Mouse (Mus musculus): ENCODE results near the gene Sync. TPM values are rescaled to one million over a fixed set of nuclear protein-coding genes. Genes with fewer than 3 reads are reported as not detected.

The Sync gene
- polyA plus RNA-seq, 1 experiment from 2014 or later = 0.18 TPM

DNA sequence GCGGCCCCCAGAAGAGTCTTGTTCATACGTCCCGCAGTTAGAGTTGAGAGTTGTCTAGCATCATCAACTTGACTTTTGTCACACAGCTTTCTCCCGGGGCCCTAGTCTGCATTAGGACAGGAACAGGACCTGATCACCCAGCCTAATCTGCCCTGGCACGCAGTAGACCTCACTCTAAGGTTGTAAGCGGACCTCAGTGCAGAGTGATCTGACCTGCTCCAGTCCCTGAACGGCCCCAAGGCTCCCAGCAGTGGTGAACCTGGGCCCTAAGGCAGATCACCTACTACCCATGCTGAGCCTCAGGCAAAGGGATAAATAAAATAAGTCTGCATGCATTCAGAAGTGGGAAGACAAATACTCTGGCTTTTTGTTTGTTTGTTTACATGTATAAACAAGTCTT, 38.1 kb upstream of the Sync start:
- 22% methylated on average over 7 of the region's 7 CpGs for WGBS
- H3K4me2 ChIP-seq = no peak overlapping the region
- H3K27me3 ChIP-seq = peaks cover 64% of the 10 kb centered on the region
- no peak for ATAC-seq
- peaks cover 27% of the 10 kb centered on the region for H3K4me1 ChIP-seq
- H3K4me3 ChIP-seq = no peak overlapping the region
- no peaks in the 10 kb centered on the region for H3K9me3 ChIP-seq (replicated peaks)
- H3K9ac ChIP-seq = no peak overlapping the region
- H3K27ac ChIP-seq = no peak overlapping the region
- H3K36me3 ChIP-seq (ENCODE audit: poor library complexity, severe bottlenecking) = no peaks in the 10 kb centered on the region

DNA sequence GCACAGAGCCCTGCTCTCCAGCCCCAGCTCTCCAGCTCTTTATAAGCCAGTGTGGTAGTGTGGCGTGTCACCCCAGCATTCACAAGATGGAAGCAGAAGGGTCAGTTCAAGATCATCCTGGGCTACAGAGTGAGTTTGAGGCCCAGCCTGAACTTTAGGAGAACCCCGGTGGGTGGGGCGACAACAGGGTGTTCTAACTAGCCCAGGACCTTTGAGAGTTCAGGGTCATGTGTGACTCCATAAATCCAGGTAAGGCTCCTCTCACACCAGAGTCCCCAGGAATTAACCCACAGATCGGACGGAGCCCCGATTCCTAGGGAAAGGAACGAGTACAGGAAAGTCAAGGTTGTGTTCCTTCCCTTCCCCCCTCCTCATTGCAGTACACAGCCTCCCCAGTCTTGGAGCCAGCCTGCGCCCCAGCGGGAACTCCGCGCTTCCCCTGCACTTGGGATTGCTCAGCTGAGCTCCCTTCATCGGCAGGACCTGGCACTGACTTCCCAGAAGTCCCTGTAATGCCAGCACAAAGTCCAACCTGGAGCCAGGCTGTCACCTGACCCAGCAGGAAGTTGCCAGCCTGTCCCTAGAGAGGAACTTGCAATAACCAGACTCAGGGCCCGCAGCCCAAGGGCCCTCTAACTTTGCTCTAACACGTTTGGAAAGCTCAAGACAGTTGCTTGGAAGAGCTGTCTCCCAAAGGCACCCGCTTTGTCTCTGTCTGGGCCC, 36.5 kb upstream of the Sync start:
- Histone ChIP-seq H3K27ac (no peak overlapping the region), H3K36me3 (ENCODE audit: poor library complexity, severe bottlenecking) (no peaks in the 10 kb centered on the region), H3K4me3 (no peak overlapping the region), H3K4me1 (peaks cover 27% of the 10 kb centered on the region), H3K4me2 (peak overlapping the region; percentile 40), H3K9me3 (replicated peaks) (no peaks in the 10 kb centered on the region), H3K27me3 (peaks cover 53% of the 10 kb centered on the region), H3K9ac (peak overlapping the region; percentile 22; the same call in 1 of the 2 replicates)
- no peak for ATAC-seq
- 15% methylated on average over 15 of the region's 15 CpGs for WGBS

DNA sequence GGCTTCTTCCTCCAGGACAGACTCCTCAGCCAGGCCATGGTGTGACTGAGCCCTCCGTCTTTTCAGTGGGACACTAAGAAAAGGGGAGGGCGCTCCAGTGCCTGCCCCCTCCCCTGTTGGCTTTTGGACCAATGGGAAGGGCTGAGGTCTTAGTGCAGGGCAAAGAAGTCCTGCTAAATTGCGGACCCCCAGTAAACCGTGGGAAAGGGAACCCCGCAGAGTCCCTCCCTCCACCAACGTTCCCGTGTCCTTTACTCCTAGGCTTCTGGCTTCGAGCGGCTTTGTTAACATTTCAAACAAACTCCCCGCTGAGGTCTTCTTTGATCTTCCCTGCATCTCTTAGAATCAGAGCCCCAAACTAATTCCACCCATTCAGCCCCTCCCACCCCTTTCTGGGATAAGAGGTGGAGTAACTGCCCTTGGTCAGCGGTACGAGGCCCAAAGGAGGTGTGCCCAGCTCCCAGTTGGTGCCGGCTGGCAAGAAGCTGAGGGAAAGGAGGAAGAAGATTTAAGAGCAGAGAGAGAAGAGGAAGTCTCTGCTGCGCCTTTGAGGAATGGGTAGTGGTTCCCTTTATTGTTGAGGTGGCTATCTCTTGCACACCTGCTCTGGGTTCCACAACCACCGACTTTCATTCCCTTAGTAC, 35.8 kb upstream of the Sync start:
- Histone ChIP-seq H3K4me2 (peak overlapping the region; percentile 40), H3K36me3 (ENCODE audit: poor library complexity, severe bottlenecking) (no peaks in the 10 kb centered on the region), H3K9me3 (replicated peaks) (no peaks in the 10 kb centered on the region), H3K4me3 (no peak overlapping the region), H3K27ac (no peak overlapping the region), H3K4me1 (peaks cover 32% of the 10 kb centered on the region), H3K27me3 (peaks cover 47% of the 10 kb centered on the region), H3K9ac (0 out of 2 replicates have a peak overlapping the region, but pooled peaks have one; percentile 22)
- ATAC-seq = peak; percentile 21; the same call in 1 of the 2 replicates
- WGBS = 1% methylated on average over 15 of the region's 15 CpGs

DNA sequence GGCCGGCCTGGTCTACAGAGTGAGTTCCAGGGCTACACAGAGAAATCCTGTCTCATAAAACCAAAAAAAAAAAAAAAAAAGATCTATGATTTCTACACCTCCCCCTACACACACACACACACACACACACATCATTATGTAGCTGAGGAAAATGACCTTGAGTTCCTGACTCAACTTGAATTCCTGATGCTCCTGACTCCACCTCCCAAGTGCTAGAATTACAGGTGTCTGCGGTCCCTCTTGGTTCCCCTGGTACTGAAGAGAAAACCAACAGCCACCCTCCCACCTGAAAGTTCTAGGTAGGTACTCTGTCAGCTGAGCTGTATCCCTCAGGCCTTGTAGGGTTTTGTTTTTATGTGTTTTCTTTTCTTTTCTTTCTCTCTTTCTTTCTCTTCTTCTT, 34.9 kb upstream of the Sync start:
- H3K4me1 ChIP-seq = peaks cover 35% of the 10 kb centered on the region
- no peak for ATAC-seq
- no peaks in the 10 kb centered on the region for H3K36me3 ChIP-seq (ENCODE audit: poor library complexity, severe bottlenecking)
- peaks cover 38% of the 10 kb centered on the region for H3K27me3 ChIP-seq
- no peak overlapping the region for H3K27ac ChIP-seq
- H3K4me2 ChIP-seq = no peak overlapping the region
- no peak overlapping the region for H3K9ac ChIP-seq
- 91% methylated on average over 2 of the region's 2 CpGs for WGBS
- H3K4me3 ChIP-seq = no peak overlapping the region
- no peaks in the 10 kb centered on the region for H3K9me3 ChIP-seq (replicated peaks)

DNA sequence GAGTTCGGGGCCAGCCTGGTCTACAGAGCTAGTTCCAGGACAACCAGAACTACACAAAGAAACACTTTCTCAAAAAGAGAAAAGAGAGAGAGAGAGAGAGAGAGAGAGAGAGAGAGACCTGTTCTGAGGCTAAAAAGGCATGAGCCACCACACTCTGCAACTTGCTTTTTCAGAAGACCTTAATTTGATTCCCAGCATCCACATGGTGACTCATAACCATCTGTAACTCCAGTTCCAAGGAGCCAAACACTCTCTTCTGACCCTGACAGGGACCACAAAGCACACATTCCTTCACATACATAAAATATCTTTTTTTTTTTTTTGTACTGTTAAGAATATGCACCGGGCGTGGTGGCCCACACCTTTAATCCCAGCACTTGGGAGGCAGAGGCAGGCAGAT, 32.8 kb upstream of the Sync start:
- no peaks in the 10 kb centered on the region for H3K36me3 ChIP-seq (ENCODE audit: poor library complexity, severe bottlenecking)
- H3K4me1 ChIP-seq = peaks cover 23% of the 10 kb centered on the region
- no peak overlapping the region for H3K9ac ChIP-seq
- H3K27me3 ChIP-seq = peaks cover 17% of the 10 kb centered on the region
- H3K4me3 ChIP-seq = no peak overlapping the region
- WGBS = 98% methylated on average over 3 of the region's 3 CpGs
- H3K4me2 ChIP-seq = no peak overlapping the region
- H3K27ac ChIP-seq = no peak overlapping the region
- no peaks in the 10 kb centered on the region for H3K9me3 ChIP-seq (replicated peaks)
- no peak for ATAC-seq

DNA sequence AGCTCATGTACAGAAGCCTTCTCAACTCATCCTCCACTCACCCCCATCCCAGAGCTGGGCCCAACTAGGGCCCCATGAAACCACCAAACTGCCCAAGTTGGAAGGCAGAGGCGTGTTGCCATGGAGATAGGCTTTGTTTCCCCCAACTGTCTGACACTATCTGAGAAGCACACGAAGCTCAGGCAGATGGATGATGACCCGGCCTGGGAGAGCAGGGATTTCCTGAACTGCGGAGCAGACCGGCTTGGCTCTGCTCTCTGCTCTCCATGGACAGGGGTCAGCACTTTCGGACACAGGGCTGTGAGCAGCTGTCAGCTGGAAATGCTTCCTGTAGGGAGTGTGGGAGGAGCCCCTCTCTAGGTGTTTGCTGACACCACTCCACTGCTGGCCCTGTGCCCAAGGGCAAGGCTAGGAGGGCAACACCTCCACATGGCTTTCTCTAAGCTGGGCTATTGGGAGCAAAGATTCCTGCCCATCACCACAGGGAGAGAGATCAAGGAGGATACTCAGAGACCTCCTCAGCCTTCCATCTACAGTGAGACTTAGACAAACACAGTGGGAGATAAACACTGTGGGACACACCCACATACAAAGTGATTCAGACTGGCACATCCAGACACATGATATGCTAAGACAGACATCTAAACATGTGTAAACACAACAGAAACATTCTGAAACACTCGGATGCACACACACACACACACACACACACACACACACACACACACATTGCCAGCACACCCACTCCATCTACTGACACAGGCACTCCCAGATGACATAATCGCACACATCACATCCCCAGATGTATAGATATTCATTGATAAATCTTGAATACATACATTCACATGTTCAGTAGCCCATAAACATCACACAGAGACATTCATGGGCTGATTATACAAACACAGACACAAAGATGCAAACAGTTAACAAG, 30.7 kb upstream of the Sync start:
- Histone ChIP-seq H3K4me1 (peaks cover 17% of the 10 kb centered on the region), H3K9me3 (replicated peaks) (no peaks in the 10 kb centered on the region), H3K4me2 (no peak overlapping the region), H3K36me3 (ENCODE audit: poor library complexity, severe bottlenecking) (no peaks in the 10 kb centered on the region), H3K9ac (no peak overlapping the region), H3K27me3 (no peaks in the 10 kb centered on the region), H3K27ac (no peak overlapping the region), H3K4me3 (no peak overlapping the region)
- ATAC-seq = no peak
- 35% methylated on average over 8 of the region's 8 CpGs for WGBS

DNA sequence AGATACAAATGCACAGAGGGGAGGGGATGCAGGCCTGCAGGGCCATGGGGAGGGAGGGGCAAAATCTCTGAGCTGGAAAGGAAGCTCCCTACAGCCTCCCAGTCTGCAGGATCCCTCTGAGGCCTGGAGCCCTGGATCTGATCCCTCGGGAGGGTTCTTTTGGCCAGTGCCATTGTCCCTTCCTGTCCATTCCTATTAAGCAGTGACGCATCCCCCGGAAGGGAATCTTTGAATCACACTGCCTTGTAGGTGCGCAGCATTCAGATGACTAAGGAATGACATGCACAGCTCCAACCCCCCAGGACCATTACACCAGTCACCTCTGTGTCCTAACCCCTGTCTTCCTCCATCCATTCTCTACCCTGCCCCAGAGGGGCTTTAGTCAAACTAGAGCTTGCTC, 28.3 kb upstream of the Sync start:
- ATAC-seq = no peak
- no peaks in the 10 kb centered on the region for H3K27me3 ChIP-seq
- H3K36me3 ChIP-seq (ENCODE audit: poor library complexity, severe bottlenecking) = no peaks in the 10 kb centered on the region
- no peak overlapping the region for H3K4me3 ChIP-seq
- no peaks in the 10 kb centered on the region for H3K9me3 ChIP-seq (replicated peaks)
- H3K9ac ChIP-seq = 0 out of 2 replicates have a peak overlapping the region, but pooled peaks have one; percentile 17
- no peak overlapping the region for H3K4me2 ChIP-seq
- WGBS = 55% methylated on average over 4 of the region's 4 CpGs
- H3K27ac ChIP-seq = no peak overlapping the region
- peaks cover 15% of the 10 kb centered on the region for H3K4me1 ChIP-seq

DNA sequence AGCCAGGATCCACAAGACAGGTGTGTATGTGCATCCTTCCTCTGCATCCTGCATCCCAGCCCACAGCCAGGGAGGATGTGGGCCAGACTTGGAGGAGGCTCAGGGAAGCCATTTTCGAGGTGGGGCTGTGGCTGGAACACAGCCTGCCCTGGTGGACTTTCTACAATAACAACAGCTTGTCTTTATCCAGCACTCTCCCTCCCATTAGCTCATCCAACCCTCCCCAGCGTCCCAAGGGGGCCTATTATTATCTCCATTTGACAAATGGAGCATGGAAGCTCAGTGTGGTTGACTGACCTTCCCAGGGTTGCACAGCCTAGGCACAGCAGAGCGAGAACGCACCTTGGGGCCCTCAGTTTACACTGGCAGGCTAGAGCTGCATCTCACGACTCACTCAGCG, 26.7 kb upstream of the Sync start:
- H3K27ac ChIP-seq = no peak overlapping the region
- no peak for ATAC-seq
- no peaks in the 10 kb centered on the region for H3K9me3 ChIP-seq (replicated peaks)
- no peak overlapping the region for H3K9ac ChIP-seq
- no peaks in the 10 kb centered on the region for H3K36me3 ChIP-seq (ENCODE audit: poor library complexity, severe bottlenecking)
- no peak overlapping the region for H3K4me3 ChIP-seq
- no peak overlapping the region for H3K4me2 ChIP-seq
- H3K4me1 ChIP-seq = peaks cover 15% of the 10 kb centered on the region
- 10% methylated on average over 6 of the region's 6 CpGs for WGBS
- H3K27me3 ChIP-seq = no peaks in the 10 kb centered on the region

DNA sequence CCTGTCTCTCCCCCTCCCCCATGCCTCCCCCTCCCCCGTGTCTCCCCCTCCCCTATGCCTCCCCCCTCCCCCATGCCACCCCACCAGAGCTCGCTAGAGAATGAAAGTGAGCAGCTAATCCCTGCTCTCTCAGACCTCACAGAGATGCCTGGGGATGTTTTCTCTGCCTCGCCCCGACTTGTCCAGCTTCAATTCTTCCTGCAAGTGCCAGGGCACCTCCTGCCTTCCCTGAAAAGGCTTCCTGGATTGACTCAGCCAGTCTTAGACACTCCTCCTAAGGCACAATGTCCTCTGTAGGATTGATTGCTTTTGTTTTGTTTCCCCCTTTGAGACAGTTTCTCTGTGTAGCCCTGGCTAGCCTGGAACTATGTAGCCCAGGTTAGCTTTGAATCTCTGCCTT, 26.2 kb upstream of the Sync start, which contains the start of gene C77080:
C77080 (minus strand) TSS at position 209 of the 400 bp plus-strand sequence.
- Histone ChIP-seq H3K27me3 (no peaks in the 10 kb centered on the region), H3K27ac (no peak within 1 kb of the TSS), H3K4me1 (peaks cover 14% of the 10 kb centered on the region), H3K4me3 (no peak within 1 kb of the TSS), H3K9me3 (replicated peaks) (no peaks in the 10 kb centered on the region), H3K4me2 (no peak within 1 kb of the TSS), H3K36me3 (ENCODE audit: poor library complexity, severe bottlenecking) (no peaks in the 10 kb centered on the region), H3K9ac (no peak within 1 kb of the TSS)
- WGBS = 0% methylated on average over 2 of the region's 4 CpGs
- no peak for ATAC-seq

GRCm38 (mm10) chr4:129263225-129264021, 24.0 kb upstream of the Sync start:
- WGBS = 45% methylated on average over 19 of the region's 19 CpGs
- H3K4me3 ChIP-seq = no peak overlapping the region
- no peaks in the 10 kb centered on the region for H3K9me3 ChIP-seq (replicated peaks)
- H3K4me1 ChIP-seq = peaks cover 7% of the 10 kb centered on the region
- H3K27me3 ChIP-seq = no peaks in the 10 kb centered on the region
- ATAC-seq = no peak
- no peaks in the 10 kb centered on the region for H3K36me3 ChIP-seq (ENCODE audit: poor library complexity, severe bottlenecking)
- H3K27ac ChIP-seq = no peak overlapping the region
- H3K4me2 ChIP-seq = no peak overlapping the region
- H3K9ac ChIP-seq = no peak overlapping the region

GRCm38 (mm10) chr4:129266191-129266590, 21.2 kb upstream of the Sync start:
- no peak for ATAC-seq
- no peaks in the 10 kb centered on the region for H3K36me3 ChIP-seq (ENCODE audit: poor library complexity, severe bottlenecking)
- no peaks in the 10 kb centered on the region for H3K9me3 ChIP-seq (replicated peaks)
- no peak overlapping the region for H3K9ac ChIP-seq
- H3K27ac ChIP-seq = no peak overlapping the region
- no peak overlapping the region for H3K4me3 ChIP-seq
- H3K4me1 ChIP-seq = no peaks in the 10 kb centered on the region
- WGBS = 89% methylated on average over 4 of the region's 4 CpGs
- no peaks in the 10 kb centered on the region for H3K27me3 ChIP-seq
- no peak overlapping the region for H3K4me2 ChIP-seq
